Mouse (Mus musculus): ENCODE measurements around the gene Surf6. TPM values are rescaled to one million over a fixed set of nuclear protein-coding genes. Genes with fewer than 3 reads are reported as not detected.

Surf6 gene
- polyA plus RNA-seq (2021): 25.2 TPM

GRCm38 (mm10) chr2:26902467-26903220, at the start of gene Surf6:
Surf6 (minus strand) TSS chr2:26902879.
- ATAC-seq: peak; percentile 84
- CTCF ChIA-PET: interaction anchor here (1.2 to 2.4 kb wide), 3 partner anchors 14 to 256 kb away, joined by 3 to 11 read pairs (median 3); no protein-coding TSS in a partner anchor
- in situ Hi-C loops (cut with MboI; ENCODE audit: low pct_unique_long_range_greater_than_20kb): loop anchor here (25.0 kb wide), 1 partner anchor 465 kb away; the partner anchor contains the start of gene Sec16a
- POLR2A ChIA-PET: interaction anchor here (2.0 kb wide), 1 partner anchor 9 kb away, joined by 10 read pairs; no protein-coding TSS in a partner anchor
- no peak for TF ChIP-seq CTCF (IDR thresholded peaks at IDR 0.05)
- DNase-seq (ENCODE audit: low read depth, low spot score): peak; percentile 87
- no peaks in the 10 kb centered on the region for H3K27me3 ChIP-seq

GRCm38 (mm10) chr2:26952193-26952592, 49.5 kb upstream of the Surf6 start:
- CTCF ChIA-PET: interaction anchor here (1.2 to 1.3 kb wide), 2 partner anchors 8 to 9 kb away, joined by 3 to 4 read pairs; no protein-coding TSS in a partner anchor
- no peak for ATAC-seq
- POLR2A ChIA-PET: interaction anchor here (1.5 kb wide), 1 partner anchor 12 kb away, joined by 4 read pairs; the partner anchor contains the start of gene Rexo4
- DNase-seq (ENCODE audit: low read depth, low spot score): no peak
- no peaks in the 10 kb centered on the region for H3K27me3 ChIP-seq
- in situ Hi-C loops (cut with MboI; ENCODE audit: low pct_unique_long_range_greater_than_20kb): no loop called here
- no peak for TF ChIP-seq CTCF (IDR thresholded peaks at IDR 0.05)

- ATAC-seq (no peak), DNase-seq (ENCODE audit: low read depth, low spot score) (no peak)
- ChIA-PET CTCF (interaction anchor here (1.3 kb wide), 1 partner anchor 9 kb away, joined by 4 read pairs; no protein-coding TSS in a partner anchor), POLR2A (interaction anchor here (1.5 kb wide), 1 partner anchor 12 kb away, joined by 4 read pairs; the partner anchor contains the start of gene Rexo4)
- in situ Hi-C loops (cut with MboI; ENCODE audit: low pct_unique_long_range_greater_than_20kb): no loop called here
- TF ChIP-seq CTCF (IDR thresholded peaks at IDR 0.05): no peak
- H3K27me3 ChIP-seq: no peaks in the 10 kb centered on the region
These were observed 48.7 kb upstream of the Surf6 start for GRCm38 (mm10) chr2:26951346-26951905.

- CTCF ChIA-PET: no interaction called here
- TF ChIP-seq CTCF (IDR thresholded peaks at IDR 0.05): no peak
- POLR2A ChIA-PET: no interaction called here
- no peak for DNase-seq (ENCODE audit: low read depth, low spot score)
- no peak for ATAC-seq
- in situ Hi-C loops (cut with MboI; ENCODE audit: low pct_unique_long_range_greater_than_20kb): no loop called here
- H3K27me3 ChIP-seq: no peaks in the 10 kb centered on the region
These were observed 47.7 kb upstream of the Surf6 start for GRCm38 (mm10) chr2:26950411-26950810.

GRCm38 (mm10) chr2:26943253-26943652, 40.6 kb upstream of the Surf6 start:
- in situ Hi-C loops (cut with MboI; ENCODE audit: low pct_unique_long_range_greater_than_20kb): no loop called here
- no peak for TF ChIP-seq CTCF (IDR thresholded peaks at IDR 0.05)
- ChIA-PET POLR2A (no interaction called here), CTCF (interaction anchor here (1.2 kb wide), 1 partner anchor 9 kb away, joined by 4 read pairs; no protein-coding TSS in a partner anchor)
- H3K27me3 ChIP-seq: peaks cover 4% of the 10 kb centered on the region
- ATAC-seq: no peak
- no peak for DNase-seq (ENCODE audit: low read depth, low spot score)

GRCm38 (mm10) chr2:26941539-26941938, 38.9 kb upstream of the Surf6 start:
- no peak for ATAC-seq
- in situ Hi-C loops (cut with MboI; ENCODE audit: low pct_unique_long_range_greater_than_20kb): no loop called here
- DNase-seq (ENCODE audit: low read depth, low spot score): no peak
- no peak for TF ChIP-seq CTCF (IDR thresholded peaks at IDR 0.05)
- ChIA-PET CTCF (no interaction called here), POLR2A (no interaction called here)
- peaks cover 4% of the 10 kb centered on the region for H3K27me3 ChIP-seq

- CTCF ChIA-PET: no interaction called here
- in situ Hi-C loops (cut with MboI; ENCODE audit: low pct_unique_long_range_greater_than_20kb): no loop called here
- no peak for ATAC-seq
- DNase-seq (ENCODE audit: low read depth, low spot score): no peak
- POLR2A ChIA-PET: no interaction called here
- H3K27me3 ChIP-seq: no peaks in the 10 kb centered on the region
- no peak for TF ChIP-seq CTCF (IDR thresholded peaks at IDR 0.05)
These were observed 33.7 kb upstream of the Surf6 start for GRCm38 (mm10) chr2:26936425-26936824.

- ChIA-PET POLR2A (interaction anchor here (0.7 kb wide), 1 partner anchor 162 kb away, joined by 3 read pairs; no protein-coding TSS in a partner anchor), CTCF (no interaction called here)
- DNase-seq (ENCODE audit: low read depth, low spot score) (no peak), ATAC-seq (no peak)
- H3K27me3 ChIP-seq: no peaks in the 10 kb centered on the region
- no peak for TF ChIP-seq CTCF (IDR thresholded peaks at IDR 0.05)
- in situ Hi-C loops (cut with MboI; ENCODE audit: low pct_unique_long_range_greater_than_20kb): no loop called here
These were observed 32.6 kb upstream of the Surf6 start for GRCm38 (mm10) chr2:26935286-26935685.

- ATAC-seq: peak; percentile 92
- POLR2A ChIA-PET: no interaction called here
- CTCF ChIA-PET: no interaction called here
- no peaks in the 10 kb centered on the region for H3K27me3 ChIP-seq
- peak; percentile 37 for DNase-seq (ENCODE audit: low read depth, low spot score)
- TF ChIP-seq CTCF (IDR thresholded peaks at IDR 0.05): no peak
- in situ Hi-C loops (cut with MboI; ENCODE audit: low pct_unique_long_range_greater_than_20kb): no loop called here
These were observed 30.8 kb upstream of the Surf6 start, which contains the start of the genes Surf4 and Stkld1 for GRCm38 (mm10) chr2:26933304-26934055. Surf4 (minus strand) TSS chr2:26933928. Stkld1 (plus strand) TSS chr2:26934047.
